Mouse (Mus musculus) MEL (cell line): ENCODE data around the gene Mybpc2. TPM values are rescaled to one million over a fixed set of nuclear protein-coding genes. Genes with fewer than 3 reads are reported as not detected.

Experiments used
- DNase-seq: peaks from one replicate; pipeline ENCODE4 v3.0.0; 2011; ENCODE audit warnings: low read depth, low spot score
- H3K27ac ChIP-seq: 2 replicates; pipeline ENCODE4 v1.5.1; 2012; ENCODE audit warnings: low read depth, mild to moderate bottlenecking, control low read depth, low read length, moderate library complexity; ENCODE audit not compliant: control insufficient read depth
- H3K27me3 ChIP-seq, 2 experiments: fragments of 150-350 bp in 1 of 2; sonication (generic) in 1 of 2; 2 replicates each; pipeline ENCODE4 v1.6.1; 2012; ENCODE audit warnings: low read length in 2 of 2, mild to moderate bottlenecking in 2 of 2, improper control_type of control experiment in 1 of 2, moderate library complexity in 1 of 2; ENCODE audit not compliant: insufficient read depth in 2 of 2, control insufficient read depth in 1 of 2
- H3K36me3 ChIP-seq, 2 experiments: 2 replicates each; pipeline ENCODE4 v1.6.1; 2012 to 2014; ENCODE audit warnings: low read length in 2 of 2, improper control_type of control experiment in 1 of 2, inconsistent platforms in 1 of 2, mild to moderate bottlenecking in 1 of 2; ENCODE audit not compliant: insufficient read depth in 2 of 2, control insufficient read depth in 1 of 2
- H3K4me1 ChIP-seq, 2 experiments: fragments of 150-350 bp in 1 of 2; sonication (generic) in 1 of 2; 2 replicates each; pipeline ENCODE4 v1.6.1; 2012; ENCODE audit warnings: low read length in 2 of 2, improper control_type of control experiment in 1 of 2, mild to moderate bottlenecking in 1 of 2; ENCODE audit not compliant: insufficient read depth in 2 of 2, control insufficient read depth in 1 of 2
- H3K4me3 ChIP-seq, 2 experiments: fragments of 150-350 bp in 1 of 2; sonication (generic) in 1 of 2; 2 replicates each; pipeline ENCODE4 v1.5.1; 2012; ENCODE audit warnings: low read depth in 2 of 2, low read length in 2 of 2, mild to moderate bottlenecking in 2 of 2, moderate library complexity in 2 of 2, control low read depth in 1 of 2, improper control_type of control experiment in 1 of 2; ENCODE audit not compliant: control insufficient read depth in 1 of 2, insufficient read depth in 1 of 2
- H3K79me2 ChIP-seq: 2 replicates; pipeline ENCODE4 v1.6.1; 2012; ENCODE audit warnings: mild to moderate bottlenecking, low read length, moderate library complexity; ENCODE audit not compliant: control insufficient read depth, poor library complexity, insufficient read depth
- H3K9ac ChIP-seq: 2 replicates; pipeline ENCODE4 v1.6.1; 2012; ENCODE audit warnings: low read depth, mild to moderate bottlenecking, control low read depth, low read length, moderate library complexity; ENCODE audit not compliant: control insufficient read depth, poor library complexity, severe bottlenecking
- H3K9me3 ChIP-seq: fragments of 150-350 bp; sonication (generic); replicated peaks from 2 replicates; pipeline ENCODE4 v1.6.1; 2012; ENCODE audit warnings: mild to moderate bottlenecking, low read length, improper control_type of control experiment, moderate library complexity; ENCODE audit not compliant: insufficient read depth
- CHD1 ChIP-seq: IDR thresholded peaks from 2 replicates; pipeline ENCODE4 v1.6.1; 2012; ENCODE audit warnings: low read depth, mild to moderate bottlenecking, inconsistent platforms, low read length, improper control_type of control experiment
- CHD2 ChIP-seq: IDR thresholded peaks from 2 replicates; pipeline ENCODE4 v1.6.1; 2011; ENCODE audit warnings: low read length, improper control_type of control experiment
- CTCF ChIP-seq, 3 experiments: IDR thresholded peaks in 2 of 3; conservative IDR thresholded peaks in 1 of 3; 2 replicates each; pipeline ENCODE4 v1.5.1; 2011 to 2012; ENCODE audit warnings: low read length in 3 of 3, low read depth in 2 of 3, mild to moderate bottlenecking in 2 of 3, improper control_type of control experiment in 1 of 3, inconsistent platforms in 1 of 3, mixed read lengths in 1 of 3, moderate library complexity in 1 of 3; ENCODE audit not compliant: control insufficient read depth in 1 of 3, insufficient read depth in 1 of 3, poor library complexity in 1 of 3, severe bottlenecking in 1 of 3
- E2F4 ChIP-seq: IDR thresholded peaks from 2 replicates; pipeline ENCODE4 v1.6.1; 2011; ENCODE audit warnings: low read depth, low read length, improper control_type of control experiment, borderline replicate concordance
- ELF1 ChIP-seq: IDR thresholded peaks from 2 replicates; pipeline ENCODE4 v1.6.1; 2014; ENCODE audit warnings: low read depth, mild to moderate bottlenecking, inconsistent platforms, low read length, improper control_type of control experiment, moderate library complexity
- EP300 ChIP-seq, 2 experiments: IDR thresholded peaks; 2 replicates each; pipeline ENCODE4 v1.6.1; 2011; ENCODE audit warnings: improper control_type of control experiment in 2 of 2, low read length in 2 of 2, low read depth in 1 of 2, mild to moderate bottlenecking in 1 of 2
- ETS1 ChIP-seq: IDR thresholded peaks from 2 replicates; pipeline ENCODE4 v1.6.1; 2012; ENCODE audit warnings: low read depth, mild to moderate bottlenecking, inconsistent platforms, low read length, improper control_type of control experiment, moderate library complexity
- GABPA ChIP-seq: IDR thresholded peaks from 2 replicates; pipeline ENCODE4 v1.6.1; 2012; ENCODE audit warnings: low read depth, mild to moderate bottlenecking, inconsistent platforms, low read length, improper control_type of control experiment, moderate library complexity
- HCFC1 ChIP-seq: IDR thresholded peaks from 2 replicates; pipeline ENCODE4 v1.6.1; 2012; ENCODE audit warnings: low read depth, mild to moderate bottlenecking, inconsistent platforms, low read length, improper control_type of control experiment, moderate library complexity
- JUND ChIP-seq: IDR thresholded peaks from 2 replicates; pipeline ENCODE4 v1.6.1; 2011; ENCODE audit warnings: low read depth, mild to moderate bottlenecking, improper control_type of control experiment, low read length
- KAT2A ChIP-seq: conservative IDR thresholded peaks from 2 replicates; pipeline ENCODE4 v1.6.1; 2012; ENCODE audit warnings: low read depth, low read length, improper control_type of control experiment, inconsistent platforms
- MAFK ChIP-seq: IDR thresholded peaks from 2 replicates; pipeline ENCODE4 v1.6.1; 2011; ENCODE audit warnings: low read depth, mild to moderate bottlenecking, low read length, improper control_type of control experiment, borderline replicate concordance
- MAX ChIP-seq: IDR thresholded peaks from 2 replicates; pipeline ENCODE4 v1.6.1; 2011; ENCODE audit warnings: low read length, improper control_type of control experiment
- MAZ ChIP-seq: IDR thresholded peaks from 2 replicates; pipeline ENCODE4 v1.6.1; 2012; ENCODE audit warnings: low read depth, mild to moderate bottlenecking, inconsistent platforms, low read length, improper control_type of control experiment
- MEF2A ChIP-seq: IDR thresholded peaks from 2 replicates; pipeline ENCODE4 v1.6.1; 2014; ENCODE audit warnings: low read depth, mild to moderate bottlenecking, inconsistent platforms, low read length, improper control_type of control experiment; ENCODE audit not compliant: poor library complexity, insufficient replicate concordance, severe bottlenecking; ENCODE audit errors: extremely low read depth
- MXI1 ChIP-seq: IDR thresholded peaks from 2 replicates; pipeline ENCODE4 v1.6.1; 2011; ENCODE audit warnings: mild to moderate bottlenecking, low read depth, low read length, improper control_type of control experiment
- MYC ChIP-seq: IDR thresholded peaks from 2 replicates; pipeline ENCODE4 v1.6.1; 2011; ENCODE audit warnings: low read depth, mild to moderate bottlenecking, low read length, improper control_type of control experiment, moderate library complexity
- NELFE ChIP-seq: IDR thresholded peaks from 2 replicates; pipeline ENCODE4 v1.6.1; 2011; ENCODE audit warnings: low read depth, low read length, improper control_type of control experiment
- NRF1 ChIP-seq: IDR thresholded peaks from 2 replicates; pipeline ENCODE4 v1.6.1; 2014; ENCODE audit warnings: low read depth, mild to moderate bottlenecking, inconsistent platforms, low read length, improper control_type of control experiment, moderate library complexity; ENCODE audit not compliant: poor library complexity, insufficient read depth, severe bottlenecking
- POLR2A ChIP-seq, 2 experiments: IDR thresholded peaks; 2 replicates each; pipeline ENCODE4 v1.6.1; 2011 to 2012; ENCODE audit warnings: low read length in 2 of 2, mild to moderate bottlenecking in 2 of 2, control low read depth in 1 of 2, improper control_type of control experiment in 1 of 2, low read depth in 1 of 2, moderate library complexity in 1 of 2; ENCODE audit not compliant: control insufficient read depth in 1 of 2, insufficient read depth in 1 of 2, poor library complexity in 1 of 2
- POLR2AphosphoS2 ChIP-seq: IDR thresholded peaks from 2 replicates; pipeline ENCODE4 v1.6.1; 2011; ENCODE audit warnings: low read length, improper control_type of control experiment
- RCOR1 ChIP-seq: IDR thresholded peaks from 2 replicates; pipeline ENCODE4 v1.6.1; 2012; ENCODE audit warnings: low read depth, mild to moderate bottlenecking, inconsistent platforms, low read length, improper control_type of control experiment
- SIN3A ChIP-seq: IDR thresholded peaks from 2 replicates; pipeline ENCODE4 v1.6.1; 2012; ENCODE audit warnings: low read length, improper control_type of control experiment, inconsistent platforms
- SMC3 ChIP-seq: IDR thresholded peaks from 2 replicates; pipeline ENCODE4 v1.6.1; 2011; ENCODE audit warnings: low read depth, low read length, improper control_type of control experiment
- TAL1 ChIP-seq: IDR thresholded peaks from 2 replicates; pipeline ENCODE4 v1.6.1; 2012; ENCODE audit warnings: mild to moderate bottlenecking, inconsistent platforms, low read length, moderate library complexity, mixed read lengths
- TBP ChIP-seq: IDR thresholded peaks from 2 replicates; pipeline ENCODE4 v1.8.0; 2011; ENCODE audit warnings: low read depth, low read length, improper control_type of control experiment
- TCF12 ChIP-seq: IDR thresholded peaks from 2 replicates; pipeline ENCODE4 v1.6.1; 2014; ENCODE audit warnings: low read depth, mild to moderate bottlenecking, inconsistent platforms, low read length, improper control_type of control experiment, moderate library complexity
- UBTF ChIP-seq: IDR thresholded peaks from 2 replicates; pipeline ENCODE4 v1.6.1; 2012; ENCODE audit warnings: low read depth, mild to moderate bottlenecking, inconsistent platforms, low read length, improper control_type of control experiment, moderate library complexity, borderline replicate concordance; ENCODE audit not compliant: insufficient read depth
- USF1 ChIP-seq: IDR thresholded peaks from 2 replicates; pipeline ENCODE4 v1.6.1; 2014; ENCODE audit warnings: low read depth, mild to moderate bottlenecking, inconsistent platforms, low read length, improper control_type of control experiment, moderate library complexity
- USF2 ChIP-seq, 2 experiments: IDR thresholded peaks; 2 replicates each; pipeline ENCODE4 v1.6.1; 2011 to 2012; ENCODE audit warnings: improper control_type of control experiment in 2 of 2, low read length in 2 of 2, borderline replicate concordance in 1 of 2, inconsistent platforms in 1 of 2, low read depth in 1 of 2, mild to moderate bottlenecking in 1 of 2; ENCODE audit not compliant: insufficient read depth in 1 of 2
- ZC3H11A ChIP-seq: IDR thresholded peaks from 2 replicates; pipeline ENCODE4 v1.6.1; 2012; ENCODE audit warnings: low read depth, mild to moderate bottlenecking, inconsistent platforms, low read length, improper control_type of control experiment
- ZKSCAN1 ChIP-seq: IDR thresholded peaks from 2 replicates; pipeline ENCODE4 v1.6.1; 2012; ENCODE audit warnings: low read depth, mild to moderate bottlenecking, inconsistent platforms, low read length, improper control_type of control experiment, moderate library complexity
- ZMIZ1 ChIP-seq: IDR thresholded peaks from 2 replicates; pipeline ENCODE4 v1.6.1; 2012; ENCODE audit warnings: low read depth, mild to moderate bottlenecking, inconsistent platforms, low read length, improper control_type of control experiment, moderate library complexity
- ZNF384 ChIP-seq: IDR thresholded peaks from 2 replicates; pipeline ENCODE4 v1.6.1; 2012; ENCODE audit warnings: low read depth, mild to moderate bottlenecking, inconsistent platforms, low read length, improper control_type of control experiment
- polyA plus RNA-seq, 2 experiments: library from polyadenylated mRNA; stranded (reverse) in 1 of 2; unstranded in 1 of 2; fragments of >175 nt in 1 of 2; fragments of >200 nt in 1 of 2; gene quantifications; 2 replicates each; pipeline versions ENCODE4 v1.2.1 to v1.2.4; 2012; ENCODE audit warnings: low replicate concordance in 2 of 2, low read depth in 1 of 2; ENCODE audit not compliant: insufficient read length in 2 of 2, insufficient read depth in 1 of 2, missing spikeins in 1 of 2
- total RNA-seq: library from RNA; depleted of rRNA; stranded (reverse); fragments of 300-350 nt; gene quantifications from 2 replicates; pipeline ENCODE4 v1.2.3, GENCODE M21; 2012

Gene Mybpc2
- total and polyA plus RNA-seq, 3 experiments: not detected

- Histone ChIP-seq H3K9ac (peak overlapping the region; percentile 79), H3K36me3 (0 out of 4 replicates have a peak, but pooled peaks cover 0 to 2% of the 10 kb centered on the region in 2 experiments), H3K9me3 (no peaks in the 10 kb centered on the region), H3K79me2 (no peaks in the 10 kb centered on the region; the same call in 1 of the 2 replicates), H3K27ac (peak overlapping the region; percentile 62), H3K27me3 (peaks cover 0 to 1% of the 10 kb centered on the region in 2 experiments; a peak in 1 of 4 replicates), H3K4me3 (peak overlapping the region; percentile 59 to 69), H3K4me1 (peaks cover 0 to 6% of the 10 kb centered on the region in 2 experiments; a peak in 2 of 4 replicates)
- DNase-seq: peak; percentile 95
- TF ChIP-seq MAX: no peak; the same call in none of the 2 replicates
- TF ChIP-seq SIN3A: peak; percentile 42; the same call in 1 of the 2 replicates
- TF ChIP-seq KAT2A: no peak
- TF ChIP-seq HCFC1: no peak; the same call in 1 of the 2 replicates
- TF ChIP-seq MXI1: peak; percentile 71
- peak; percentile 81 for TF ChIP-seq NELFE
- TF ChIP-seq ELF1: no peak
- TF ChIP-seq POLR2A (IDR thresholded peaks at IDR 0.05; ENCODE audit: control insufficient read depth in 1 of 2, insufficient read depth in 1 of 2, low read depth in 1 of 2, low read length in 2 of 2, poor library complexity in 1 of 2): peak; percentile 73 to 80
- no peak for TF ChIP-seq MAFK
- no peak for TF ChIP-seq ZC3H11A
- no peak for TF ChIP-seq CHD2
- no peak for TF ChIP-seq UBTF
- no peak for TF ChIP-seq ZNF384
- no peak for TF ChIP-seq E2F4
- no peak for TF ChIP-seq RCOR1
- no peak for TF ChIP-seq MEF2A
- peak; percentile 69 to 80 (median 80) for TF ChIP-seq CTCF (IDR thresholded peaks at IDR 0.05 in 2 of 3, conservative IDR thresholded peaks at IDR 0.05 in 1 of 3; ENCODE audit: control insufficient read depth in 1 of 3, insufficient read depth in 1 of 3, low read depth in 2 of 3, low read length in 3 of 3, poor library complexity in 1 of 3, severe bottlenecking in 1 of 3)
- no peak for TF ChIP-seq TAL1
- TF ChIP-seq TCF12: peak; percentile 46
- TF ChIP-seq GABPA: no peak
- no peak for TF ChIP-seq USF2 (IDR thresholded peaks at IDR 0.05; ENCODE audit: borderline replicate concordance in 1 of 2, insufficient read depth in 1 of 2, low read depth in 1 of 2, low read length in 2 of 2)
- no peak for TF ChIP-seq JUND
- no peak; the same call in 1 of the 2 replicates for TF ChIP-seq ZMIZ1
- peak; percentile 68; the same call in 1 of the 2 replicates for TF ChIP-seq USF1
- peak; percentile 43; the same call in 1 of the 2 replicates for TF ChIP-seq TBP
- TF ChIP-seq MAZ: peak; percentile 88
- TF ChIP-seq MYC: no peak; the same call in 1 of the 2 replicates
- TF ChIP-seq POLR2AphosphoS2: peak; percentile 82; the same call in 1 of the 2 replicates
- TF ChIP-seq CHD1: no peak
- TF ChIP-seq SMC3: peak; percentile 64
- no peak; the same call in 1 of the 2 replicates for TF ChIP-seq ETS1
- TF ChIP-seq NRF1: peak; percentile 82
- TF ChIP-seq ZKSCAN1: no peak
- no peak for TF ChIP-seq EP300 (IDR thresholded peaks at IDR 0.05; ENCODE audit: low read depth in 1 of 2, low read length in 2 of 2)
Measured at GRCm38 (mm10) chr7:44527483-44528398, 3.3 kb upstream of the Mybpc2 start.
